Mouse (Mus musculus): ENCODE measurements at regions not wholly inside any gene's neighbourhood (a gene's known extent, or its start where the extent isn't known, plus 50 kb on each side); places are given as distances from the start of the nearest gene placed in this dataset.

GRCm38 (mm10) chr13:73116822-73117632 lies 143.3 kb upstream of the Irx4 start:
- Histone ChIP-seq H3K27me3 (ENCODE audit: insufficient read depth, low read length) (no peaks in the 10 kb centered on the region), H3K9ac (no peak overlapping the region), H3K27ac (ENCODE audit: low read depth) (no peak overlapping the region), H3K9me3 (ENCODE audit: low read depth, low read length) (no peaks in the 10 kb centered on the region), H3K4me1 (ENCODE audit: insufficient read depth) (no peaks in the 10 kb centered on the region), H3K36me3 (ENCODE audit: insufficient read depth) (no peaks in the 10 kb centered on the region), H3K4me3 (ENCODE audit: low read depth, low read length) (no peak overlapping the region), H3K4me2 (no peak overlapping the region)
- ATAC-seq (ENCODE audit: insufficient read depth) (no peak), DNase-seq (no peak)
- TF ChIP-seq CTCF (IDR thresholded peaks at IDR 0.05; ENCODE audit: low read depth) = no peak
- WGBS = 60% methylated on average over 22 of the region's 22 CpGs

- H3K27me3 ChIP-seq (ENCODE audit: insufficient read depth, low read length) = no peaks in the 10 kb centered on the region
- no peak for TF ChIP-seq CTCF (IDR thresholded peaks at IDR 0.05; ENCODE audit: low read depth)
- H3K4me2 ChIP-seq = no peak overlapping the region
- H3K4me3 ChIP-seq (ENCODE audit: low read depth, low read length) = no peak overlapping the region
- DNase-seq = no peak
- no peaks in the 10 kb centered on the region for H3K4me1 ChIP-seq (ENCODE audit: insufficient read depth)
- no peak for ATAC-seq (ENCODE audit: insufficient read depth)
- H3K9me3 ChIP-seq (ENCODE audit: low read depth, low read length) = no peaks in the 10 kb centered on the region
- WGBS = 82% methylated on average over 15 of the region's 15 CpGs
- no peaks in the 10 kb centered on the region for H3K36me3 ChIP-seq (ENCODE audit: insufficient read depth)
- H3K27ac ChIP-seq (ENCODE audit: low read depth) = no peak overlapping the region
- H3K9ac ChIP-seq = no peak overlapping the region
Observed at GRCm38 (mm10) chr13:73117633-73118076, 142.6 kb upstream of the Irx4 start.

GRCm38 (mm10) chr13:73122945-73123344 lies 137.3 kb upstream of the Irx4 start:
- no peak overlapping the region for H3K9ac ChIP-seq
- DNase-seq (no peak), ATAC-seq (ENCODE audit: insufficient read depth) (no peak)
- no peak overlapping the region for H3K4me3 ChIP-seq (ENCODE audit: low read depth, low read length)
- H3K36me3 ChIP-seq (ENCODE audit: insufficient read depth) = no peaks in the 10 kb centered on the region
- H3K9me3 ChIP-seq (ENCODE audit: low read depth, low read length) = no peaks in the 10 kb centered on the region
- TF ChIP-seq CTCF (IDR thresholded peaks at IDR 0.05; ENCODE audit: low read depth) = no peak
- WGBS = 78% methylated on average over 1 of the region's 1 CpGs
- no peak overlapping the region for H3K27ac ChIP-seq (ENCODE audit: low read depth)
- H3K27me3 ChIP-seq (ENCODE audit: insufficient read depth, low read length) = no peaks in the 10 kb centered on the region
- no peak overlapping the region for H3K4me2 ChIP-seq
- no peaks in the 10 kb centered on the region for H3K4me1 ChIP-seq (ENCODE audit: insufficient read depth)

GRCm38 (mm10) chr13:73131270-73131669 lies 129.0 kb upstream of the Irx4 start:
- no peak for ATAC-seq (ENCODE audit: insufficient read depth)
- H3K36me3 ChIP-seq (ENCODE audit: insufficient read depth) = no peaks in the 10 kb centered on the region
- H3K9me3 ChIP-seq (ENCODE audit: low read depth, low read length) = no peaks in the 10 kb centered on the region
- 27% methylated on average over 6 of the region's 6 CpGs for WGBS
- H3K27me3 ChIP-seq (ENCODE audit: insufficient read depth, low read length) = no peaks in the 10 kb centered on the region
- H3K4me2 ChIP-seq = no peak overlapping the region
- no peaks in the 10 kb centered on the region for H3K4me1 ChIP-seq (ENCODE audit: insufficient read depth)
- no peak overlapping the region for H3K9ac ChIP-seq
- DNase-seq = no peak
- no peak for TF ChIP-seq CTCF (IDR thresholded peaks at IDR 0.05; ENCODE audit: low read depth)
- H3K27ac ChIP-seq (ENCODE audit: low read depth) = no peak overlapping the region
- no peak overlapping the region for H3K4me3 ChIP-seq (ENCODE audit: low read depth, low read length)

GRCm38 (mm10) chr13:73132746-73133145 lies 127.5 kb upstream of the Irx4 start:
- TF ChIP-seq CTCF (IDR thresholded peaks at IDR 0.05; ENCODE audit: low read depth) = no peak
- Histone ChIP-seq H3K9me3 (ENCODE audit: low read depth, low read length) (no peaks in the 10 kb centered on the region), H3K36me3 (ENCODE audit: insufficient read depth) (no peaks in the 10 kb centered on the region), H3K4me1 (ENCODE audit: insufficient read depth) (no peaks in the 10 kb centered on the region), H3K4me3 (ENCODE audit: low read depth, low read length) (no peak overlapping the region), H3K4me2 (no peak overlapping the region), H3K27ac (ENCODE audit: low read depth) (no peak overlapping the region), H3K9ac (no peak overlapping the region), H3K27me3 (ENCODE audit: insufficient read depth, low read length) (no peaks in the 10 kb centered on the region)
- ATAC-seq (ENCODE audit: insufficient read depth) (no peak), DNase-seq (no peak)
- 55% methylated on average over 6 of the region's 6 CpGs for WGBS

- Histone ChIP-seq H3K4me2 (no peak overlapping the region), H3K4me1 (ENCODE audit: insufficient read depth) (no peaks in the 10 kb centered on the region), H3K27me3 (ENCODE audit: insufficient read depth, low read length) (no peaks in the 10 kb centered on the region), H3K36me3 (ENCODE audit: insufficient read depth) (no peaks in the 10 kb centered on the region), H3K4me3 (ENCODE audit: low read depth, low read length) (no peak overlapping the region), H3K27ac (ENCODE audit: low read depth) (no peak overlapping the region), H3K9ac (no peak overlapping the region), H3K9me3 (ENCODE audit: low read depth, low read length) (no peaks in the 10 kb centered on the region)
- ATAC-seq (ENCODE audit: insufficient read depth) (no peak), DNase-seq (no peak)
- TF ChIP-seq CTCF (IDR thresholded peaks at IDR 0.05; ENCODE audit: low read depth) = no peak
Observed at GRCm38 (mm10) chr13:73134929-73135328, 125.3 kb upstream of the Irx4 start.

- ATAC-seq (ENCODE audit: insufficient read depth) (no peak), DNase-seq (no peak)
- Histone ChIP-seq H3K4me1 (ENCODE audit: insufficient read depth) (no peaks in the 10 kb centered on the region), H3K4me2 (no peak overlapping the region), H3K27me3 (ENCODE audit: insufficient read depth, low read length) (no peaks in the 10 kb centered on the region), H3K36me3 (ENCODE audit: insufficient read depth) (no peaks in the 10 kb centered on the region), H3K9me3 (ENCODE audit: low read depth, low read length) (no peaks in the 10 kb centered on the region), H3K4me3 (ENCODE audit: low read depth, low read length) (no peak overlapping the region), H3K9ac (no peak overlapping the region), H3K27ac (ENCODE audit: low read depth) (no peak overlapping the region)
- 88% methylated on average over 2 of the region's 2 CpGs for WGBS
- TF ChIP-seq CTCF (IDR thresholded peaks at IDR 0.05; ENCODE audit: low read depth) = no peak
Observed at GRCm38 (mm10) chr13:73141302-73141701, 119.0 kb upstream of the Irx4 start.

Data from lung, embryonic 14.5 days (tissue).